Mouse (Mus musculus) olfactory bulb, adult 2 months (tissue): ENCODE results near the gene Gm28635.

Source experiments
- CTCF ChIP-seq: fragments of 200-500 bp; IDR thresholded peaks from 2 replicates; pipeline ENCODE4 v1.5.1; 2012; ENCODE audit warnings: low read depth, mild to moderate bottlenecking, low read length, moderate library complexity; ENCODE audit not compliant: insufficient read depth
- POLR2A ChIP-seq: fragments of 200-500 bp; IDR thresholded peaks from 2 replicates; pipeline ENCODE4 v1.6.1; 2012; ENCODE audit warnings: mild to moderate bottlenecking, low read depth, low read length, moderate library complexity; ENCODE audit not compliant: insufficient read depth

DNA sequence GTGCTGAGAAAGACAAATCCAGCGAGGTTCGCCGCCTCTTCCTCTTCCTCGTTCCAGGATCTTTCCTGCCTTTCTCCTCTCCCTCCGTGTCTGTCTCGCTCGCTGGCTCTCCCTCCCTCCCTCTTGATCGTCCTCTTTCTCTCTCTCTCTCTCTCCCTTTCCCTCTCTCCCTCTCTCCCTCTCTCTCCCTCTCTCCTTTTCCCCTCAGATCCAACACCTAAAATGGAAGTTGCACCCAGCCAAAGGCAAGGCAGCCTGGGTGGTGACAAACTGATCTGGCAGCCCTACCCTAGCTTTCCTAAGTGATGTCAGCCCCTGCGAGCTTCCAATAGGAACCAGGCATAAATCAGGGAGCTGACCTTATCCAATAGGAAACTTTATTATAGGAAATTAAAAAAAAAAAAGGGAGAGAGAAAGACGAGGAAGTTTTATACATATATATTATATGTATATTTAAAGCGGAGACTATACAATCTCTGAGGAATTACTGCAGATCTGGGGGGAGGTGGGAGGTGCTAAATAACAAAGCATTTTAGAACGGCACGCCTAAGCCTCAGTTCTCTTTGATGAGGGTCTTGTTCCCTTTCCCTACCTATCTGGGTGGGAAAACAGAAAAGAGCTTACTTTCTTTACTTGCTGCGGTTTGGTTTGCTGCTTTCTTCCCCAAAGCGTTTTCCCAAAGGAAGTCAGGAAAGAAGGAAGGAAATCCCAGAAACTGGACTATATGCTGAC lies 27.2 kb downstream of the Gm28635 start, which contains the start of gene Ctnnd1:
- no peak for TF ChIP-seq CTCF
- peak; percentile 79 for TF ChIP-seq POLR2A
